Mouse (Mus musculus): ENCODE results near the gene Rprml. TPM values are rescaled to one million over a fixed set of nuclear protein-coding genes. Genes with fewer than 3 reads are reported as not detected.

Rprml gene
- polyA plus RNA-seq, 1 experiment from 2014 or later = not detected

DNA sequence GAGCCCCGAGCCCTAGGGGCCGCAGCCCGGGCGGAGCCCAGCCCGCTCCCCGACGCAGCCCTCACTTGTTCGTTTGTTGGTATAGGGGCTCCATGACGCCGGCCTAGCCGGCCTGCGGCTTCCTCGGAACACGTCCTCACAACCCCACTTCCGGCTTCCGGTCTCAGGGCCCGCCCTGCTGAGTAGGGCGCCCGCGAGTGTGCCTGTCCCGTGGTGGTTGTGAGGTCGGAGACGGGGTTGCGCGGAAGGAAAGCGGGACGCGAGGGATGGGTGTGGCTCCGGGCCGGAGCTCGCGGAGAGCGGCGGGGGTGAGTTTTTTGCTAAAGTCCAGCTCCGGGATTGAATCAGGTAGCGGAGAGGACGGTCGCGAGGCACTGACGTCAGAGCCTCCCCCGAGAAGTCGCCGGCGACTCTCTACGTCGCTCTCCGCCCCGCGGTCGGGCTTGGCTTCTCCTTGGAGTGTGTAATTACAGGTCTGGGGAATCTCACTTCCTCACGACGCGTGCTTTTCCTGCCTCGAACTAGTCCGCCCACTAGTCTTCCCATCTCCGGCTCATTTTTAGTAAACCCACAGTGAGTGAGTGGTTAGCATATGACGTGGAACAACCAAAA, 48.3 kb downstream of the Rprml start, which contains the start of gene Gosr2:
Gosr2 (minus strand) TSS at position 334 of the 612 bp plus-strand sequence.
- H3K36me3 ChIP-seq (ENCODE audit: control insufficient read depth, insufficient read depth, low read length) = no peaks in the 10 kb centered on the region
- WGBS = under 1% methylated on average over 57 of the region's 57 CpGs
- H3K4me3 ChIP-seq (ENCODE audit: low read length) = peak within 1 kb of the TSS; percentile 94
- no peaks in the 10 kb centered on the region for H3K9me3 ChIP-seq (ENCODE audit: control insufficient read depth, low read length)
- peak within 1 kb of the TSS; percentile 71 for H3K4me2 ChIP-seq (ENCODE audit: low read depth, low read length)
- 0 out of 2 replicates have a peak, but pooled peaks cover 4% of the 10 kb centered on the region for H3K4me1 ChIP-seq (replicated peaks; ENCODE audit: control insufficient read depth, insufficient read depth, low read length)
- H3K9ac ChIP-seq (ENCODE audit: low read length) = peak within 1 kb of the TSS; percentile 92
- H3K27me3 ChIP-seq (ENCODE audit: control insufficient read depth, insufficient read depth, low read depth, low read length) = no peaks in the 10 kb centered on the region
- peak within 1 kb of the TSS; percentile 99 for H3K27ac ChIP-seq (ENCODE audit: low read length)
- peak; percentile 98 for ATAC-seq (ENCODE audit: low read depth)

DNA sequence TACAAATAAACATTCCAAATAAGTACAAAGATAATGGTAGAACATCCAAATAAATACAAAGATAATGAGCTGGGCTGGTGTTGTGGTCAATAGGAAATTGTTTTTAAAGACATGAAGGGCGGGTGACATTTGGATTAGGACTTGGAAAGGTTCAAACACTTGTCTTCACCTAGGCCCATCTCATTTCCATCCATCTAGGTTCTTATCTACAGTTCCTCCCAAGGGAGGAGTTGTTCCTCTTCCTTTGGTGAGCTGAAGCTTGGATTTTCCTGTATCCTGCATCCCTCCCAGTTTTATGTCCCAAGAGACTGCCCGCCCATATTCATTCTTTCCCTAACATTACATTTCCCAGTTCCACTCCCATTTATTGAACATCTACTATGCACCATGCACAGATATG, 48.9 kb downstream of the Rprml start:
- Histone ChIP-seq H3K36me3 (ENCODE audit: control insufficient read depth, insufficient read depth, low read length) (no peaks in the 10 kb centered on the region; the same call in 1 of the 2 replicates), H3K9me3 (ENCODE audit: control insufficient read depth, low read length) (no peaks in the 10 kb centered on the region), H3K4me2 (ENCODE audit: low read depth, low read length) (peak overlapping the region; percentile 71), H3K27ac (ENCODE audit: low read length) (peak overlapping the region; percentile 99), H3K4me1 (replicated peaks; ENCODE audit: control insufficient read depth, insufficient read depth, low read length) (0 out of 2 replicates have a peak, but pooled peaks cover 4% of the 10 kb centered on the region), H3K27me3 (ENCODE audit: control insufficient read depth, insufficient read depth, low read depth, low read length) (no peaks in the 10 kb centered on the region), H3K4me3 (ENCODE audit: low read length) (peak overlapping the region; percentile 94), H3K9ac (ENCODE audit: low read length) (peak overlapping the region; percentile 92)
- ATAC-seq (ENCODE audit: low read depth) = no peak
- WGBS = 66% methylated on average over 2 of the region's 2 CpGs

Other genes starting within 250 kb of the Rprml start
- gene Plekhm1, start 236.9 kb upstream of the Rprml start, polyA plus RNA-seq (2015; fragmentation: Nextera tagmentation; extraction: Ambion mirVana) = 9.8 and 10.2 TPM in 2 replicates
- gene Lrrc37a, start 145.0 kb upstream of the Rprml start, polyA plus RNA-seq (2015; fragmentation: Nextera tagmentation; extraction: Ambion mirVana) = not detected in 2 replicates
- not detected in 2 replicates for gene Gm884, start 28.4 kb upstream of the Rprml start, polyA plus RNA-seq (2015; fragmentation: Nextera tagmentation; extraction: Ambion mirVana)
- gene Lyzl6, start 10.7 kb upstream of the Rprml start, polyA plus RNA-seq (2015; fragmentation: Nextera tagmentation; extraction: Ambion mirVana) = not detected in 2 replicates
- gene Gosr2, start 48.3 kb downstream of the Rprml start, polyA plus RNA-seq (2015; fragmentation: Nextera tagmentation; extraction: Ambion mirVana) = 75.8 and 79.2 TPM in 2 replicates
- 0.10 TPM in 1 of 2 replicates, not detected in the other for gene Wnt9b, start 100.3 kb downstream of the Rprml start, polyA plus RNA-seq (2015; fragmentation: Nextera tagmentation; extraction: Ambion mirVana)
- gene Wnt3, start 124.6 kb downstream of the Rprml start, polyA plus RNA-seq (2015; fragmentation: Nextera tagmentation; extraction: Ambion mirVana) = 0.14 and 0.35 TPM in 2 replicates

Measured in lung, embryonic 16.5 days (tissue).